Mouse (Mus musculus): ENCODE data around the gene Ppp1r2.

GRCm38 (mm10) chr16:31213463-31213862 lies 61.6 kb downstream of the Ppp1r2 start:
- peak in 2 of 3 experiments; percentile 33 to 56 for TF ChIP-seq MYOD1 (IDR thresholded peaks at IDR 0.05; ENCODE audit: control insufficient read depth in 1 of 3, insufficient read length in 2 of 3, low read depth in 2 of 3)
- TF ChIP-seq POLR2A (IDR thresholded peaks at IDR 0.05; ENCODE audit: insufficient read length, low read depth) = no peak
- TF ChIP-seq MAX (IDR thresholded peaks at IDR 0.05; ENCODE audit: low read depth) = no peak
- no peak for TF ChIP-seq POLR2AphosphoS2 (IDR thresholded peaks at IDR 0.05; ENCODE audit: insufficient read length, low read depth)
- TF ChIP-seq USF1 (IDR thresholded peaks at IDR 0.05; ENCODE audit: low read depth) = no peak
- no peak for TF ChIP-seq TCF12 (IDR thresholded peaks at IDR 0.05; ENCODE audit: insufficient read depth, poor library complexity, severe bottlenecking)
- no peak for TF ChIP-seq E2F4 (IDR thresholded peaks at IDR 0.05; ENCODE audit: insufficient read depth)
- no peak for TF ChIP-seq CEBPB (IDR thresholded peaks at IDR 0.05; ENCODE audit: insufficient read depth, poor library complexity, severe bottlenecking)
- TF ChIP-seq SRF (IDR thresholded peaks at IDR 0.05; ENCODE audit: control insufficient read depth, insufficient read length, low read depth) = no peak
- TF ChIP-seq TCF3 (IDR thresholded peaks at IDR 0.05; ENCODE audit: insufficient read length, low read depth) = no peak
